Mouse (Mus musculus): ENCODE measurements at regions not wholly inside any gene's neighbourhood (a gene's known extent, or its start where the extent isn't known, plus 50 kb on each side); places are given as distances from the start of the nearest gene placed in this dataset.
A peak's percentile ranks its signal among the peaks of the same experiment; 100 is the strongest.
"Not testable (repeated sequence)": the region's sequence is repeated elsewhere in the genome, so short reads cannot be mapped to it uniquely, and the experiment has no call there.

- 47% methylated on average over 1 of the region's 1 CpGs for WGBS
- peak; percentile 35; the same call in 1 of the 2 replicates for ATAC-seq (ENCODE audit: insufficient read depth, low FRiP score, low read depth)
- no peak overlapping the region for H3K4me2 ChIP-seq
- H3K4me1 ChIP-seq, result no peaks in the 10 kb centered on the region
- no peak overlapping the region for H3K27ac ChIP-seq
- no peaks in the 10 kb centered on the region for H3K27me3 ChIP-seq (replicated peaks)
- no peak overlapping the region for H3K9ac ChIP-seq
- no peaks in the 10 kb centered on the region for H3K9me3 ChIP-seq
- no peak overlapping the region for H3K4me3 ChIP-seq (replicated peaks)
- no peaks in the 10 kb centered on the region for H3K36me3 ChIP-seq
Measured at GRCm38 (mm10) chr7:125141864-125142263, 302.6 kb upstream of the Kdm8 start.

GRCm38 (mm10) chr7:125146025-125146424, 298.5 kb upstream of the Kdm8 start:
- Histone ChIP-seq H3K4me3 (replicated peaks) (no peak overlapping the region), H3K36me3 (no peaks in the 10 kb centered on the region), H3K27me3 (replicated peaks) (no peaks in the 10 kb centered on the region), H3K27ac (no peak overlapping the region), H3K4me1 (no peaks in the 10 kb centered on the region), H3K9ac (no peak overlapping the region), H3K4me2 (no peak overlapping the region), H3K9me3 (no peaks in the 10 kb centered on the region)
- WGBS, result 27% methylated on average over 9 of the region's 9 CpGs
- ATAC-seq (ENCODE audit: insufficient read depth, low FRiP score, low read depth), result no peak

GRCm38 (mm10) chr7:125149151-125149550, 295.3 kb upstream of the Kdm8 start:
- ATAC-seq (ENCODE audit: insufficient read depth, low FRiP score, low read depth), result no peak

DNA sequence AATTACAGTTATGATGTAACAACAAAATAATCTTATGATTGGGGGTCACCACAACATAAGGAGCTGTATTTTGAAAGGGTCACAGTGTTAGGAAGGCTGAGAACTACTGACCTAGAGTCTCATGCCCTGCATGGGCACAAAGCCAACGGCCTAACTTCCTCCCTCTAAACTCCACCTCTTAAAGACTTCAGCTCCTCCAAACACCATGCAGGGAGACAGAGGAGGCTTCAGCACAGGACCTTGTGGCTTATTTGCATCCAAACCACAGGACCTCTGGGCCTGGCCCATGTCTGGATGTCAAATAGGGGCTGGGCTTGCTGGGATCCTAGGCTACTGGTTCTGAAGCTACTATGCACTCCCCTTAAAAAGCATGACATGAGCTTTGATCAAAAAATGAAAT, 294.7 kb upstream of the Kdm8 start:
- Histone ChIP-seq H3K9ac (no peak overlapping the region), H3K27me3 (replicated peaks) (no peaks in the 10 kb centered on the region), H3K9me3 (no peaks in the 10 kb centered on the region), H3K4me1 (no peaks in the 10 kb centered on the region), H3K36me3 (no peaks in the 10 kb centered on the region), H3K4me2 (no peak overlapping the region), H3K4me3 (replicated peaks) (no peak overlapping the region), H3K27ac (no peak overlapping the region)
- WGBS, result 44% methylated on average over 1 of the region's 1 CpGs
- no peak for ATAC-seq (ENCODE audit: insufficient read depth, low FRiP score, low read depth)

More at GRCm38 (mm10) chr7:125149151-125149550, 295.3 kb upstream of the Kdm8 start:
- H3K4me3 ChIP-seq (replicated peaks), result no peak overlapping the region
- H3K27ac ChIP-seq, result no peak overlapping the region
- H3K36me3 ChIP-seq, result no peaks in the 10 kb centered on the region
- no peak overlapping the region for H3K9ac ChIP-seq
- 86% methylated on average over 2 of the region's 2 CpGs for WGBS
- no peaks in the 10 kb centered on the region for H3K27me3 ChIP-seq (replicated peaks)
- no peaks in the 10 kb centered on the region for H3K9me3 ChIP-seq
- H3K4me1 ChIP-seq, result no peaks in the 10 kb centered on the region
- no peak overlapping the region for H3K4me2 ChIP-seq

DNA sequence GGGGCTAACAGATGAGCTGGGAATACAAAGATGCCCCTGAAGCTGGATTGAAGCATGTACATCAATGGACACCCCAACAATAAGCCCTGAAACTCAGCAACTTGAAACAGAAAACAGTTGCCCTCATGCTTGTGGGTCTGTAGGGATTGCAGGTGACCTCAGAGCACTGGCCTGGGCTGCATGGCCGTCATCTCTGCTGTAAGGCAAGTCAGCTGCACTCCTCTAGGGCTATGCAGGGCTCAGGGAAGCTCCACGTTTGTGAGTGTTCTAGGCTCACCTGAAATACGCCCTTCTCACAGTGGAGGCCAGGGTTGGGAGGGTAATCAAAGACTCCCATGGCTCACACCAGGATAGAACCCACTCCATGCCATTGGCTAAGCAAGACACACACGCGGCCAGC, 292.2 kb upstream of the Kdm8 start:
- Histone ChIP-seq H3K4me2 (no peak overlapping the region), H3K27me3 (replicated peaks) (no peaks in the 10 kb centered on the region), H3K4me1 (no peaks in the 10 kb centered on the region), H3K4me3 (replicated peaks) (no peak overlapping the region), H3K9me3 (no peaks in the 10 kb centered on the region), H3K27ac (no peak overlapping the region), H3K9ac (no peak overlapping the region), H3K36me3 (no peaks in the 10 kb centered on the region)
- 83% methylated on average over 5 of the region's 5 CpGs for WGBS
- ATAC-seq (ENCODE audit: insufficient read depth, low FRiP score, low read depth), result no peak

- Histone ChIP-seq H3K4me3 (replicated peaks) (no peak overlapping the region), H3K4me1 (no peaks in the 10 kb centered on the region), H3K9ac (no peak overlapping the region), H3K9me3 (no peaks in the 10 kb centered on the region), H3K27ac (no peak overlapping the region), H3K36me3 (no peaks in the 10 kb centered on the region), H3K4me2 (no peak overlapping the region), H3K27me3 (replicated peaks) (no peaks in the 10 kb centered on the region)
- ATAC-seq (ENCODE audit: insufficient read depth, low FRiP score, low read depth), result no peak
- 37% methylated on average over 2 of the region's 2 CpGs for WGBS
Measured at GRCm38 (mm10) chr7:125155291-125155690, 289.2 kb upstream of the Kdm8 start.

DNA sequence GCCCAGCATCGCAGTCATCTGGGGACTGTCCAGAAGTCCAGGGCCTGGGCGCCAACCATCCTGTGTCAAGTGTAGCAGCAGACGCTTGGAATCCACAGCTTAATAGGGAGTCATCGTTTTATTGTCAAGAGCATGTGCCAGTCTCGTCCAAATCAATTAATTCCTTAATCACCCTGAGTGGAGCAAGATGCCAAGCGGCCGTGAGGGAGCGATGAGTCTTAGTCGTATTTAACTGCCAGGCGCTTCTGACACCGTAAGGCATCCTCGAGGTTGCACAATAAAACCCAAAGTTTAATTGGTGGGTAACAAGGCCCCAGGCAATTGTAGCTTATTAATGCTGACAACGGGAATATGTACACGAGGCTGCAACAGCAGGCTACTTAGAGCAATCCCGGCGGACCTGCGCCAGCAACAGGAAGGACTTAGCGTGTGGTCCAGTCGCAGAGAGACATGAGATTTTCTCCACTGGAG, 277.6 kb upstream of the Kdm8 start:
- Histone ChIP-seq H3K27me3 (replicated peaks) (no peaks in the 10 kb centered on the region), H3K4me2 (no peak overlapping the region), H3K36me3 (no peaks in the 10 kb centered on the region), H3K27ac (no peak overlapping the region), H3K4me1 (no peaks in the 10 kb centered on the region), H3K4me3 (replicated peaks) (no peak overlapping the region), H3K9ac (no peak overlapping the region), H3K9me3 (no peaks in the 10 kb centered on the region)
- WGBS, result 88% methylated on average over 19 of the region's 19 CpGs
- ATAC-seq (ENCODE audit: insufficient read depth, low FRiP score, low read depth), result no peak

GRCm38 (mm10) chr7:125167666-125168065, 276.8 kb upstream of the Kdm8 start:
- Histone ChIP-seq H3K4me1 (no peaks in the 10 kb centered on the region), H3K9ac (no peak overlapping the region), H3K9me3 (no peaks in the 10 kb centered on the region), H3K27ac (no peak overlapping the region), H3K4me2 (no peak overlapping the region), H3K4me3 (replicated peaks) (no peak overlapping the region), H3K27me3 (replicated peaks) (no peaks in the 10 kb centered on the region), H3K36me3 (no peaks in the 10 kb centered on the region)
- WGBS, result 81% methylated on average over 4 of the region's 4 CpGs
- no peak for ATAC-seq (ENCODE audit: insufficient read depth, low FRiP score, low read depth)

- no peaks in the 10 kb centered on the region for H3K4me1 ChIP-seq
- H3K36me3 ChIP-seq, result no peaks in the 10 kb centered on the region
- H3K4me2 ChIP-seq, result no peak overlapping the region
- H3K4me3 ChIP-seq (replicated peaks), result no peak overlapping the region
- no peaks in the 10 kb centered on the region for H3K27me3 ChIP-seq (replicated peaks)
- H3K9ac ChIP-seq, result no peak overlapping the region
- ATAC-seq (ENCODE audit: insufficient read depth, low FRiP score, low read depth), result no peak
- 73% methylated on average over 3 of the region's 3 CpGs for WGBS
- H3K9me3 ChIP-seq, result no peaks in the 10 kb centered on the region
- H3K27ac ChIP-seq, result no peak overlapping the region
Measured at GRCm38 (mm10) chr7:125181548-125181947, 262.9 kb upstream of the Kdm8 start.

DNA sequence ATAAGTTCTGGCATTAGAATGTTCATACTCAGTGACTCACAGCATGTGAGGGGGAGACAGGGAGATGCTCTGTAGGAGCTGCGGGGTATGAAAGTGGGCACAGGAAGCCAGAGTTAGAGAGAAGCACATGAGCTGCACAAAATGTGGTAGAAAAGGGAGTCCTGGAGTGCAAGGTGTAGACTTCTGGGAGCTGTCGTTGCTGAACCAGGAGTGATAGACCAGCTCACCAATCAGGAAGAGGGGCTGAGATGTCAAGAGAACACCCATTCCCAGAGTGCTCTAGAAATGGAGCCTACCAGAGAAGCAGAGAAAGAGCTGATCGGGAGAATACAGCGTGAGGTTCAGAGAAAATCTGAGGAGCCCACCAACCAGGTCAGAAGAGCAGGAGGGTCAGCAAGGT, 262.2 kb upstream of the Kdm8 start:
- Histone ChIP-seq H3K4me2 (no peak overlapping the region), H3K27me3 (replicated peaks) (no peaks in the 10 kb centered on the region), H3K27ac (no peak overlapping the region), H3K9ac (no peak overlapping the region), H3K4me3 (replicated peaks) (no peak overlapping the region), H3K9me3 (no peaks in the 10 kb centered on the region), H3K36me3 (no peaks in the 10 kb centered on the region), H3K4me1 (no peaks in the 10 kb centered on the region)
- ATAC-seq (ENCODE audit: insufficient read depth, low FRiP score, low read depth), result no peak
- 79% methylated on average over 4 of the region's 4 CpGs for WGBS

DNA sequence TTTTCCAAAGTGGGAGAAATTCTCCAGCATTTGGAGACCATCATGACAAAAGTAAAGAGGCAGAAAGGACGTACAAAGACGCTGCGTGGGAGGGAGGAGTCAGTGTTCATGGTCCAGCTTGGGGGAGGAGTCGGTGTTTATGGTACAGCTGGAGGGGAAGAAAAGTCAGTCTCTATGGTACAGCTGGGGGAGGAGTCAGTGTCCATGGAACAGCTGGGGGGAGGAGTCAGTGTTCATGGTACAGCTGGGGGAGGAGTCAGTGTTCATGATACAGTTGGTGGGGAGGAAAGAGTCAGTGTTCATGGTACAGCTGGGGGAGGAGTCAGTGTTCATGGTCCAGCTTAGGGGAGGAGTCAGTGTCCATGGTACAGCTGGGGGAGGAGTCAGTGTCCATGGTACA, 261.5 kb upstream of the Kdm8 start:
- 79% methylated on average over 4 of the region's 4 CpGs for WGBS
- not testable (repeated sequence) for ATAC-seq (ENCODE audit: insufficient read depth, low FRiP score, low read depth); H3K4me2 ChIP-seq; H3K4me1 ChIP-seq; H3K9ac ChIP-seq; H3K9me3 ChIP-seq; H3K27ac ChIP-seq; H3K27me3 ChIP-seq (replicated peaks); H3K4me3 ChIP-seq (replicated peaks); H3K36me3 ChIP-seq

- Histone ChIP-seq H3K9ac (no peak overlapping the region), H3K36me3 (no peaks in the 10 kb centered on the region), H3K4me2 (no peak overlapping the region), H3K4me1 (no peaks in the 10 kb centered on the region), H3K9me3 (no peaks in the 10 kb centered on the region), H3K4me3 (replicated peaks) (no peak overlapping the region), H3K27me3 (replicated peaks) (no peaks in the 10 kb centered on the region), H3K27ac (no peak overlapping the region)
- WGBS, result 70% methylated on average over 13 of the region's 13 CpGs
- no peak for ATAC-seq (ENCODE audit: insufficient read depth, low FRiP score, low read depth)
Measured at GRCm38 (mm10) chr7:125185037-125185679, 259.3 kb upstream of the Kdm8 start.

Measured in stomach, embryonic 15.5 days (tissue).